Mouse (Mus musculus) E14TG2a.4 (cell line): Measurements from ENCODE around the gene Map2k4.

Experiments used
- CTCF ChIP-seq: conservative IDR thresholded peaks from 2 replicates; pipeline ENCODE4 v1.5.1; 2014; ENCODE audit warnings: low read length
- NANOG ChIP-seq: IDR thresholded peaks from 2 replicates; pipeline ENCODE4 v1.6.1; 2014; ENCODE audit warnings: borderline replicate concordance, low read length, mixed read lengths

DNA sequence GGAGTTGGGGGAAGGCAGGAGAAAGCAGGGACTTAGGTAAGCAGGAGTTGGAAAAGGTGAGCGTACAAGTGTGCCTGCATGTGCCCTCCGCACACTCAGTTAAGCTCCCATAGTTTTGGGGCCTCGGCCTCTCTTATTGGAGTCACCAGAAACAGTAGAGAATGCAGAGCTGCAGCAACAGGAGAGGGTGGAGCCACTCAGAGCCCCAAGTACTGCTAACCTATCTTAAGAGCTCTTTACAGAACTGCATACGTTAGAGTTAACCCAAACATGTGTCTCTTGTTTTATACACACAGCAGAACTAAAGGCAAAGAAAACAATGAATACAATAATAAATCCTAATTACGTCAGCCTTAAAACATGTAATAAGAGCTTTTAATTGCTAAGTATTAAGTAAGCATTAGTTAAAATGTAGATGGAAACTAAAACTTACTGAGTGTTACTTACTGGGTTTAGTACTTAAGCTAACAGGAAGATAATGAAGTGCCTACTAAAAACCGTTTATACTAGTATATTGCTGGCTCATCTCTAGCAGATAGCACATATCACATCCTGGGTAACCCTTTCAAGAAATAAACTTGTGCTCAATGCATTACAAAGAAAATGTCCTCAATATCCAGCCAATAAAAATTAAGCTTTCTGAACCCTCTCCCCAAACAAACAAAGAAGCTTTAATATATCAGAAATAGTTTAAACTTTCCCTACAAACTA lies 14.0 kb downstream of the Map2k4 start:
- TF ChIP-seq CTCF (no peak), NANOG (no peak)
